Mouse (Mus musculus) CH12.LX (cell line): ENCODE results near the gene Fdxacb1. TPM values are rescaled to one million over a fixed set of nuclear protein-coding genes. Genes with fewer than 3 reads are reported as not detected.

Experiments
- DNase-seq: peaks from one replicate; pipeline ENCODE4 v3.0.0-alpha.2; 2013; ENCODE audit errors: extremely low read depth
- H3K27ac ChIP-seq: 2 replicates; pipeline ENCODE4 v1.5.1; 2012; ENCODE audit warnings: low read depth, mild to moderate bottlenecking, control low read depth, moderate library complexity; ENCODE audit not compliant: insufficient read depth
- H3K27me3 ChIP-seq: replicated peaks from 2 replicates; pipeline ENCODE3; 2012; ENCODE audit warnings: inconsistent platforms
- H3K36me3 ChIP-seq, 2 experiments: replicated peaks in 1 of 2; 2 replicates each; pipeline versions ENCODE3 to v1.6.1; 2012; ENCODE audit warnings: inconsistent platforms in 1 of 2, low read length in 1 of 2, mild to moderate bottlenecking in 1 of 2, mixed read lengths in 1 of 2, moderate library complexity in 1 of 2; ENCODE audit not compliant: control insufficient read depth in 1 of 2, insufficient read depth in 1 of 2
- H3K4me1 ChIP-seq, 2 experiments: 2 replicates each; pipeline ENCODE4 v1.6.1; 2012; ENCODE audit warnings: inconsistent platforms in 1 of 2, moderate library complexity in 1 of 2; ENCODE audit not compliant: insufficient read depth in 2 of 2, control insufficient read depth in 1 of 2
- H3K4me2 ChIP-seq: 2 replicates; pipeline ENCODE4 v1.6.1; 2012; ENCODE audit warnings: low read depth, mild to moderate bottlenecking, control low read depth; ENCODE audit not compliant: poor library complexity, insufficient read depth, severe bottlenecking
- H3K4me3 ChIP-seq, 3 experiments: fragments of 150-350 bp in 1 of 3; sonication (generic) in 1 of 3; replicated peaks in 1 of 3; 2 replicates each; pipeline versions ENCODE3 to v1.5.1; 2011 to 2012; ENCODE audit warnings: low read depth in 2 of 3, low read length in 2 of 3, mild to moderate bottlenecking in 2 of 3, moderate library complexity in 2 of 3, control low read depth in 1 of 3, improper control_type of control experiment in 1 of 3, inconsistent platforms in 1 of 3, mixed read lengths in 1 of 3; ENCODE audit not compliant: poor library complexity in 1 of 3
- H3K79me2 ChIP-seq: replicated peaks from 2 replicates; pipeline ENCODE4 v1.6.1; 2012; ENCODE audit warnings: mild to moderate bottlenecking, moderate library complexity; ENCODE audit not compliant: control insufficient read depth, poor library complexity, insufficient read depth, severe bottlenecking; ENCODE audit errors: extremely low read depth
- H3K9ac ChIP-seq: 2 replicates; pipeline ENCODE4 v1.6.1; 2012; ENCODE audit warnings: low read depth, mild to moderate bottlenecking, control low read depth, moderate library complexity; ENCODE audit not compliant: insufficient read depth
- H3K9me3 ChIP-seq: replicated peaks from 2 replicates; pipeline ENCODE3; 2012; ENCODE audit warnings: low read length, inconsistent platforms, mixed read lengths
- BHLHE40 ChIP-seq: IDR thresholded peaks from 2 replicates; pipeline ENCODE4 v1.6.1; 2011; ENCODE audit warnings: mild to moderate bottlenecking, low read depth, low read length, improper control_type of control experiment
- CHD1 ChIP-seq: IDR thresholded peaks from 2 replicates; pipeline ENCODE4 v1.6.1; 2012; ENCODE audit warnings: low read depth, low read length, improper control_type of control experiment, inconsistent platforms
- CTCF ChIP-seq, 2 experiments: IDR thresholded peaks in 1 of 2; conservative IDR thresholded peaks in 1 of 2; 2 replicates each; pipeline ENCODE4 v1.5.1; 2011 to 2012; ENCODE audit warnings: low read depth in 2 of 2, low read length in 2 of 2, improper control_type of control experiment in 1 of 2, inconsistent platforms in 1 of 2, mild to moderate bottlenecking in 1 of 2, moderate library complexity in 1 of 2
- ELF1 ChIP-seq: IDR thresholded peaks from 2 replicates; pipeline ENCODE4 v1.6.1; 2014; ENCODE audit warnings: low read depth, mild to moderate bottlenecking, inconsistent platforms, low read length, improper control_type of control experiment
- EP300 ChIP-seq: IDR thresholded peaks from 2 replicates; pipeline ENCODE4 v1.6.1; 2011; ENCODE audit warnings: low read length, improper control_type of control experiment
- ETS1 ChIP-seq: conservative IDR thresholded peaks from 2 replicates; pipeline ENCODE4 v1.6.1; 2012; ENCODE audit warnings: low read depth, mild to moderate bottlenecking, inconsistent platforms, low read length, improper control_type of control experiment, moderate library complexity
- GABPA ChIP-seq: IDR thresholded peaks from 2 replicates; pipeline ENCODE4 v1.6.1; 2012; ENCODE audit warnings: low read depth, low read length, improper control_type of control experiment, inconsistent platforms; ENCODE audit not compliant: insufficient replicate concordance
- HCFC1 ChIP-seq: IDR thresholded peaks from 2 replicates; pipeline ENCODE4 v1.6.1; 2012; ENCODE audit warnings: low read depth, mild to moderate bottlenecking, inconsistent platforms, low read length, improper control_type of control experiment
- IRF4 ChIP-seq: IDR thresholded peaks from 2 replicates; pipeline ENCODE4 v1.6.1; 2014; ENCODE audit warnings: low read depth, mild to moderate bottlenecking, inconsistent platforms, low read length, improper control_type of control experiment
- JUN ChIP-seq: IDR thresholded peaks from 2 replicates; pipeline ENCODE4 v1.6.1; 2011; ENCODE audit warnings: low read depth, mild to moderate bottlenecking, low read length, improper control_type of control experiment, moderate library complexity; ENCODE audit not compliant: insufficient read depth
- MAX ChIP-seq: IDR thresholded peaks from 2 replicates; pipeline ENCODE4 v1.6.1; 2011; ENCODE audit warnings: low read length, improper control_type of control experiment
- MAZ ChIP-seq: IDR thresholded peaks from 2 replicates; pipeline ENCODE4 v1.6.1; 2012; ENCODE audit warnings: low read depth, mild to moderate bottlenecking, inconsistent platforms, low read length, improper control_type of control experiment, moderate library complexity
- MEF2A ChIP-seq: IDR thresholded peaks from 2 replicates; pipeline ENCODE4 v1.6.1; 2014; ENCODE audit warnings: low read depth, mild to moderate bottlenecking, inconsistent platforms, low read length, improper control_type of control experiment, borderline replicate concordance
- MYC ChIP-seq: IDR thresholded peaks from 2 replicates; pipeline ENCODE4 v1.6.1; 2011; ENCODE audit warnings: low read depth, mild to moderate bottlenecking, improper control_type of control experiment, low read length
- NELFE ChIP-seq: IDR thresholded peaks from 2 replicates; pipeline ENCODE4 v1.6.1; 2011; ENCODE audit warnings: low read depth, low read length, improper control_type of control experiment
- PAX5 ChIP-seq: IDR thresholded peaks from 2 replicates; pipeline ENCODE4 v1.6.1; 2012; ENCODE audit warnings: low read length, inconsistent platforms, mixed read lengths
- POLR2AphosphoS2 ChIP-seq: IDR thresholded peaks from 2 replicates; pipeline ENCODE4 v1.6.1; 2011; ENCODE audit warnings: low read depth, low read length, improper control_type of control experiment
- SMC3 ChIP-seq: IDR thresholded peaks from 2 replicates; pipeline ENCODE4 v1.6.1; 2011; ENCODE audit warnings: low read depth, low read length, improper control_type of control experiment
- ZC3H11A ChIP-seq: IDR thresholded peaks from 2 replicates; pipeline ENCODE4 v1.6.1; 2012; ENCODE audit warnings: low read depth, mild to moderate bottlenecking, inconsistent platforms, low read length, improper control_type of control experiment
- ZMIZ1 ChIP-seq: IDR thresholded peaks from 2 replicates; pipeline ENCODE4 v1.6.1; 2012; ENCODE audit warnings: low read depth, mild to moderate bottlenecking, inconsistent platforms, low read length, improper control_type of control experiment
- ZNF384 ChIP-seq: IDR thresholded peaks from 2 replicates; pipeline ENCODE4 v1.6.1; 2012; ENCODE audit warnings: low read depth, low read length, improper control_type of control experiment, inconsistent platforms
- dilution Hi-C: fragments of 300-500 bp; cut with MboI; formaldehyde crosslinking; loops from 2 replicates; pipeline ENCODE4 v1.14.3; 2020; ENCODE audit warnings: low sequenced_read_pairs; ENCODE audit not compliant: extremely low pct_unique_long_range_greater_than_20kb, extremely low pct_ligation_motif_present
- in situ Hi-C: fragments of 300-500 bp; cut with MboI; formaldehyde crosslinking; loops from 3 replicates; pipeline ENCODE4 v1.14.3; 2019; ENCODE audit warnings: low sequenced_read_pairs, low pct_ligation_motif_present, low pct_unique_long_range_greater_than_20kb, mixed read lengths
- polyA plus RNA-seq: library from polyadenylated mRNA; unstranded; fragments of >175 nt; gene quantifications from 2 replicates; pipeline ENCODE4 v1.2.1, GENCODE M21; 2012; ENCODE audit warnings: low read depth; ENCODE audit not compliant: insufficient read length
- total RNA-seq, 2 experiments: library from RNA; depleted of rRNA; stranded (reverse); fragments of 300-350 nt in 1 of 2; fragments of >200 nt in 1 of 2; gene quantifications; 2 replicates each; pipeline ENCODE4 v1.2.3; 2012 to 2014

Gene Fdxacb1
- total and polyA plus RNA-seq, 3 experiments: 5.6 to 9.5 (median 8.5) TPM

DNA sequence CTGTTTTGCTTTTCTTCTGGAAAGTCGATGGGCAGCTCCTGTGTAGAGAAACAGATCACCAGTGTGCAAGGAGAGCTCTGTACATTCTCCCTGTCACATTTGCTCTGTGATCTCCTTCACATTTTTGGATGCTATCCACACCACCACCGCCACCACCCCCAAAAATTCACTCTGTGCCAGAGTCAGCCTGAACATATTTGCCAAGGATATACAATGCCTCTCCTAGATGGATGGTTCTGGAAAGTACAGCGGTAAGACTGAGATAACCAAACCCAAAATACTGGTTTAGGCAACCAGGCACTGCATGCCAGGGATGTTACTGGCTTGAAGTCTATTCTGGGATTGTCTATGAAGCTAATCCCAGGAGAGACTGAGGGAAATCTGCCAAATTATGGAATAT lies 25.8 kb upstream of the Fdxacb1 start:
- Histone ChIP-seq H3K36me3 (no peaks in the 10 kb centered on the region), H3K9ac (no peak overlapping the region), H3K4me3 (no peak overlapping the region), H3K27ac (no peak overlapping the region), H3K4me2 (no peak overlapping the region), H3K9me3 (no peaks in the 10 kb centered on the region), H3K79me2 (no peaks in the 10 kb centered on the region), H3K27me3 (no peaks in the 10 kb centered on the region), H3K4me1 (peaks cover 3 to 10% of the 10 kb centered on the region in 2 experiments; a peak in 3 of 4 replicates)
- TF ChIP-seq POLR2AphosphoS2: no peak
- TF ChIP-seq CTCF (conservative IDR thresholded peaks at IDR 0.05 in 1 of 2, IDR thresholded peaks at IDR 0.05 in 1 of 2; ENCODE audit: low read depth in 2 of 2, low read length in 2 of 2): no peak
- no peak for TF ChIP-seq IRF4
- TF ChIP-seq JUN: no peak
- no peak for TF ChIP-seq SMC3
- no peak for TF ChIP-seq GABPA
- TF ChIP-seq ZMIZ1: no peak
- no peak for TF ChIP-seq ETS1
- TF ChIP-seq HCFC1: no peak
- no peak for TF ChIP-seq MEF2A
- TF ChIP-seq MYC: no peak
- TF ChIP-seq NELFE: no peak
- TF ChIP-seq ZNF384: no peak
- TF ChIP-seq EP300: no peak
- TF ChIP-seq ELF1: no peak
- TF ChIP-seq PAX5: no peak
- no peak for TF ChIP-seq BHLHE40
- TF ChIP-seq MAX: no peak
- no peak for TF ChIP-seq MAZ
- in situ Hi-C loops: no loop called here
- dilution Hi-C loops: no loop called here
- no peak for DNase-seq

GRCm38 (mm10) chr9:50742744-50743143 lies 25.3 kb upstream of the Fdxacb1 start:
- no peaks in the 10 kb centered on the region for H3K27me3 ChIP-seq
- no peak for TF ChIP-seq ZC3H11A
- no peak for TF ChIP-seq POLR2AphosphoS2
- no peak for TF ChIP-seq PAX5
- no peak for TF ChIP-seq ETS1
- no peak for TF ChIP-seq BHLHE40
- no peak for TF ChIP-seq MAX
- no peak for TF ChIP-seq CHD1

More at GRCm38 (mm10) chr9:50742744-50743143, 25.3 kb upstream of the Fdxacb1 start:
- Histone ChIP-seq H3K36me3 (no peaks in the 10 kb centered on the region), H3K27ac (no peak overlapping the region), H3K4me1 (peaks cover 3 to 10% of the 10 kb centered on the region in 2 experiments; a peak in 3 of 4 replicates), H3K9ac (no peak overlapping the region), H3K9me3 (no peaks in the 10 kb centered on the region), H3K4me3 (no peak overlapping the region), H3K4me2 (no peak overlapping the region), H3K79me2 (no peaks in the 10 kb centered on the region)
- in situ Hi-C loops: no loop called here
- DNase-seq: no peak
- dilution Hi-C loops: no loop called here
